Mouse (Mus musculus) limb, embryonic 10.5 days (tissue): ENCODE measurements around the gene Prss50. TPM values are rescaled to one million over a fixed set of nuclear protein-coding genes. Genes with fewer than 3 reads are reported as not detected.
A peak's percentile ranks its signal among the peaks of the same experiment; 100 is the strongest.

ENCODE experiments used
- DNase-seq: peaks from one replicate; pipeline ENCODE4 v3.0.0-alpha.2; 2017; ENCODE audit warnings: low spot score
- H3K27ac ChIP-seq: fragments of 300-500 bp; sonication (generic); 2 replicates; pipeline ENCODE4 v1.5.1; 2016; ENCODE audit warnings: mild to moderate bottlenecking
- H3K27me3 ChIP-seq: fragments of 300-500 bp; sonication (generic); 2 replicates; pipeline ENCODE4 v1.6.1; 2016; ENCODE audit warnings: low read depth, mild to moderate bottlenecking; ENCODE audit not compliant: poor library complexity, severe bottlenecking
- H3K36me3 ChIP-seq: fragments of 300-500 bp; sonication (generic); 2 replicates; pipeline ENCODE4 v1.6.1; 2016; ENCODE audit warnings: mild to moderate bottlenecking, moderate library complexity
- H3K4me1 ChIP-seq: fragments of 300-500 bp; sonication (generic); 2 replicates; pipeline ENCODE4 v1.6.1; 2016
- H3K4me3 ChIP-seq: fragments of 300-500 bp; sonication (generic); 2 replicates; pipeline ENCODE4 v1.5.1; 2016; ENCODE audit warnings: mild to moderate bottlenecking, moderate library complexity
- H3K9me3 ChIP-seq: fragments of 300-500 bp; sonication (generic); replicated peaks from 2 replicates; pipeline ENCODE4 v1.6.1; 2016; ENCODE audit warnings: mild to moderate bottlenecking
- WGBS: fragments of 180-500 bp; shearing (Covaris S2); methylation state at CpG from one replicate; pipeline ENCODE4 v1.1.7; 2016; 5-methylcytosine and 5-hydroxymethylcytosine counted together
- polyA plus RNA-seq: library from polyadenylated mRNA; unstranded; fragments of >200 nt; fragmentation: Nextera tagmentation; extraction: Ambion mirVana; gene quantifications from 2 replicates; pipeline ENCODE4 v1.2.1, GENCODE M21; 2016

Prss50 gene
- polyA plus RNA-seq, 1 experiment from 2014 or later = 0.83 TPM

DNA sequence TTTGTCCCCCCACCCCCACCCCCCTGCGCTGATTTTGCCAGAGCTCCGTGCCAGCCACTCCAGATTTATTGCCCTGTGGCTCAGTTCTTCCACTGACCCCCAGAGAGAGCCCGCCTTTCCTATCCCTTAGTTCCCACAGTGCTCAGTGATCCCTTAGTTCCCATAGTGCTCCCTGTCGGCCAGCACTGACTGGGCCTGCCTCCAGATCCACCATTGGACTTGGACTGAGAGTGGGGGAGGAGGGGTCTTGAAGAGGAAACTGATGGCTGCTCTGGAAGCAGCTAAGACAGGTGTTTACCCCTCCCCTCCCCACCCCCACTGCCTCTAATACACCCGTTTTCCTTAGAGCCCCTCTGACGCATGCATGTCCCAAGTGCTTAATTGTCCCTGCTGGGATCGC, 38.2 kb downstream of the Prss50 start:
- peak overlapping the region; percentile 5; the same call in 1 of the 2 replicates for H3K27ac ChIP-seq
- H3K27me3 ChIP-seq = peaks cover 30% of the 10 kb centered on the region
- no peaks in the 10 kb centered on the region for H3K36me3 ChIP-seq
- peaks cover 33% of the 10 kb centered on the region for H3K4me1 ChIP-seq
- no peaks in the 10 kb centered on the region for H3K9me3 ChIP-seq
- no peak for DNase-seq
- WGBS = 12% methylated on average over 7 of the region's 7 CpGs
- H3K4me3 ChIP-seq = peak overlapping the region; percentile 32

- H3K4me3 ChIP-seq = peak overlapping the region; percentile 32
- peak; percentile 57 for DNase-seq
- H3K27me3 ChIP-seq = peaks cover 30% of the 10 kb centered on the region
- no peaks in the 10 kb centered on the region for H3K36me3 ChIP-seq
- peaks cover 27% of the 10 kb centered on the region for H3K4me1 ChIP-seq
- 0 out of 2 replicates have a peak overlapping the region, but pooled peaks have one; percentile 5 for H3K27ac ChIP-seq
- 5% methylated on average over 6 of the region's 6 CpGs for WGBS
- no peaks in the 10 kb centered on the region for H3K9me3 ChIP-seq
Measured at GRCm38 (mm10) chr9:110896595-110896994, 38.8 kb downstream of the Prss50 start.

DNA sequence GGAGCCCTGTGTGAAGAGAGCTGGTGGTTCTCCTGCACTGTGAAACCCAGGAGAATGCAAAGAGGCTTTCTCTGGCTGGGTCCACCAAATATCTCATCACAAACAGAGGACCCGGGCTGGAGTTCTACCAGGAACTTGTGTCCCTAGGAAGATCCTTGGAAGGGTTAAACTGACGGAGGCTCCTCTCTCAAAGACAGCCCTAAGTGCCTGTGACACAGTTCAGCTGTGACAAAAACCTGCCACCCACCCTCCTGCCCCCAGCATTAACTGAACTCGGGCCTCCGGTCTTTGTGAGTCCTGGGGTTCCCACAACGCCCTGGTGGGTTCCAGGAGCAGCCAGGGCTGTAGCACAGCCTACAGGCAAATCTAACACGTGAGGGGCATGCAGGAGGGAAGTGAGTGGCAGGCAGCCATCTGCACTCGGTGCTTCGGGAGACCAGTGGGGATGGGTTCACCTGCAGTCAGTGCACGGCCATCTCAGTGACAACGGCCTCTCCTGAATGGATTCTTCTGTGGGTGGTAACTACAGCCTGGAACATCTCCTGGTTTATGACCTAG, 41.8 kb downstream of the Prss50 start:
- DNase-seq = no peak
- H3K9me3 ChIP-seq = no peaks in the 10 kb centered on the region
- H3K36me3 ChIP-seq = no peaks in the 10 kb centered on the region
- H3K27me3 ChIP-seq = peaks cover 18% of the 10 kb centered on the region
- H3K27ac ChIP-seq = no peak overlapping the region
- no peak overlapping the region for H3K4me3 ChIP-seq
- H3K4me1 ChIP-seq = peaks cover 16% of the 10 kb centered on the region
- WGBS = 69% methylated on average over 10 of the region's 10 CpGs

DNA sequence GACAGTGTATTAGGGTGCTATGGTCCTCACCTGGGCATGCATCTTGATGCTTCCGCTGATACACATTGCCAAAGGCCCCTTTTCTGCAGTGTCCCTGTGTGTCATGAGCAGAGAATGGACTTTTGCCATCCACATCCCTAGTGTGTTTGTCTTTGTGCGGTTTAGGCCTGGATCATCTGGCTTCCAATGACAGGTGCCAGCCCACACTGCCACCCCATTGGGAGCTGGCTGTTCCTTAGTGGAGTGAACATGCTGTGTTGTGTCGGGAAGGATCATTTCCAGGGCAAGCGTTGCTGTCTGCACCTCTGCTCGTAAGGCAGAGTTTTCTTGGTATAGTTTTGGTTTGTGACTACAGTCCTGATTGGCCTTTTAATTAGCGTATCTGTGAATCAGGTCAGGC, 43.4 kb downstream of the Prss50 start:
- Histone ChIP-seq H3K27ac (no peak overlapping the region), H3K27me3 (peaks cover 9% of the 10 kb centered on the region), H3K4me1 (peaks cover 7% of the 10 kb centered on the region), H3K4me3 (no peak overlapping the region), H3K9me3 (no peaks in the 10 kb centered on the region), H3K36me3 (no peaks in the 10 kb centered on the region)
- 89% methylated on average over 6 of the region's 6 CpGs for WGBS
- DNase-seq = no peak

GRCm38 (mm10) chr9:110902271-110902670, 44.5 kb downstream of the Prss50 start:
- no peak overlapping the region for H3K4me3 ChIP-seq
- no peaks in the 10 kb centered on the region for H3K36me3 ChIP-seq
- 0 out of 2 replicates have a peak, but pooled peaks cover 2% of the 10 kb centered on the region for H3K9me3 ChIP-seq
- 90% methylated on average over 4 of the region's 4 CpGs for WGBS
- H3K4me1 ChIP-seq = no peaks in the 10 kb centered on the region
- H3K27me3 ChIP-seq = peaks cover 9% of the 10 kb centered on the region
- H3K27ac ChIP-seq = no peak overlapping the region
- DNase-seq = no peak

DNA sequence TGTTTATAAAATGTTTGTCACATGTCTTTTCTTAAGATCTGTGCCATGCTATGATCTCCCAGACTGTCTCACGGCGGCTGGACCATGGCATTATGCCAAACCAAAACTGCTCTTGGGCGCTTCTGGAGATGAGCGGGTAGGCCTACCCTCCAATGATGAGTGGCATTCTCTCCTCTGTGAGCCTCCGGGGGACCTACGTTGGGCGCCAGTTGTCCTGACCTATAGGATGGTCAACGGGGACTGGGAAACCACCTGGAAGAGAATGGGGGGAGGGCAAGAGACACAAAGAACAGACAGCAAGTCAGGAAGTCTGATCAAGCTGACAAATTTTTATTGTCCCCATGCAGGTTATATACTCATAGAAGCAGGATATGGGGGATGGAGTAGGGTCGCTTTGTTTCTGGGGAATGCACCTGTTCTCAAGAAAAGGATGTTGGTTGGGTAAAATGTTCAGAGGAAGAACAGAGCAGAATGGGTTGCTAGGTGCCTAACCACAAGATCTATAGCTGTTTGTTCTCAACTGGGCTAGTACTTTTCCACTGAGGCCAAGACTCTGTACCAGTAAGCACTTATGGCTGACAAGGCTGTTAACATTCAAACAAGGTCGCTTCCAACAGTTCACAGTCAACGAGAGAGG, 49.6 kb downstream of the Prss50 start:
- H3K27ac ChIP-seq = no peak overlapping the region
- H3K9me3 ChIP-seq = 0 out of 2 replicates have a peak, but pooled peaks cover 2% of the 10 kb centered on the region
- peaks cover 4% of the 10 kb centered on the region; the same call in 1 of the 2 replicates for H3K4me1 ChIP-seq
- H3K36me3 ChIP-seq = no peaks in the 10 kb centered on the region
- DNase-seq = no peak
- 93% methylated on average over 11 of the region's 11 CpGs for WGBS
- no peaks in the 10 kb centered on the region for H3K27me3 ChIP-seq
- H3K4me3 ChIP-seq = no peak overlapping the region

DNA sequence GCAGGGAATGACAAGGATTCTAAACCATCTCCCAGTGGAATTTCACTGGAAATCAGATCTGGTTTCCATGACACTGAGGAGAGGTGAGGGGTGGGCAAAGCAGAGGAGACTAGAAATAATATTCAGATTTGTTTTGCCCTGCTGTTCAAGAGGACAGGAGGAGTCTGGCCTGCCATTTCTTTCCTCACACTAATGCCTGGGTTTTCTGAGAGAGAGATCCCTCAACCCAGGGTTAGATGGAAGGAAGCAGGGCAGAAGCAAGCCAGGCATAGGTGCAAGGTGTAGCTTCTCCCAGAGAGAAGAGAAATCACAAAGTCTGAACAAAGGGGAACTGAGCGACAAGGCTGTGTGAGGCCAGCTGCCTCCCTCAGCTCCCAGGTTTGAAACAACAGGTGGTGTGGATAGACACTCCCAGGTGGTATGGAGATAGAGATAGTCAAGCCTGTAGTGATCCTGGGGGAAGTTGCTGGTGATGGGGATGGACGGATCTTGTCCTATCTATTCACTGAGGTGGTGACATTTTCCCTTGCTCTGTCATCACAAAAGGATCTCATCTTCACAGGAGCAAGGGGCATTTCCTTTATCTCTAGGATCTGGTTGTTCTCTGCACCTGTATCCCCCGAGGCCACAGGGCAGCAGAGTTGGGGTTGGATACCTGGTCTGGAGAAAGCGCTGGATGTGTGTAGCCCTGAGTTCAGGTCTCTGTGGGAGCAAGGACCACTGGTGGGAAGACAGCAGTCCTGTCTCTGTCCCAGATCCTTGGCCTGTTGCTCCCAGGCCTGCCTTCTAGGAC, 50.3 kb downstream of the Prss50 start:
- Histone ChIP-seq H3K27me3 (no peaks in the 10 kb centered on the region), H3K27ac (no peak overlapping the region), H3K9me3 (0 out of 2 replicates have a peak, but pooled peaks cover 2% of the 10 kb centered on the region), H3K4me3 (no peak overlapping the region), H3K36me3 (no peaks in the 10 kb centered on the region), H3K4me1 (peaks cover 5% of the 10 kb centered on the region; the same call in 1 of the 2 replicates)
- no peak for DNase-seq
- WGBS = 87% methylated on average over 4 of the region's 4 CpGs

DNA sequence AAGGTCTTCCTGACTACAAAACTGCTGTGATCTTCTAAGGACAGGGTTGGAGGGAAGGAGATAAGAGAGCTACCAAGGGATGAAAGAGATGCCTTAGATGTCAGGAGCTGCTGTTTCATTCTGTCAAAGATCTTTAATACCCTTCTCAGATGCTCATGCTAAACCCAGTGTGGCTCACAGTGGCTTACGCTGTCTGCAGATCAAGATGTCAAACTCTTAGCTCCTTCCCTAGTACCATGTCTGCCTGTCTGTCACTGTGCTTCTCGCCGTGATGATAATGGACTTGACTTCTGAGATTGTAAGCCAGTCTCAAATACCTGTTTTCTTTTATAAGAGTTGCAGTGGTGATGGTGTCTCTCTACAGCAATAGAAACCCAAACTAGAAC, 50.9 kb downstream of the Prss50 start:
- DNase-seq = no peak
- no peaks in the 10 kb centered on the region for H3K27me3 ChIP-seq
- WGBS = 97% methylated on average over 3 of the region's 3 CpGs
- no peak overlapping the region for H3K4me3 ChIP-seq
- H3K9me3 ChIP-seq = 0 out of 2 replicates have a peak, but pooled peaks cover 2% of the 10 kb centered on the region
- no peaks in the 10 kb centered on the region for H3K36me3 ChIP-seq
- peaks cover 5% of the 10 kb centered on the region; the same call in 1 of the 2 replicates for H3K4me1 ChIP-seq
- H3K27ac ChIP-seq = no peak overlapping the region

DNA sequence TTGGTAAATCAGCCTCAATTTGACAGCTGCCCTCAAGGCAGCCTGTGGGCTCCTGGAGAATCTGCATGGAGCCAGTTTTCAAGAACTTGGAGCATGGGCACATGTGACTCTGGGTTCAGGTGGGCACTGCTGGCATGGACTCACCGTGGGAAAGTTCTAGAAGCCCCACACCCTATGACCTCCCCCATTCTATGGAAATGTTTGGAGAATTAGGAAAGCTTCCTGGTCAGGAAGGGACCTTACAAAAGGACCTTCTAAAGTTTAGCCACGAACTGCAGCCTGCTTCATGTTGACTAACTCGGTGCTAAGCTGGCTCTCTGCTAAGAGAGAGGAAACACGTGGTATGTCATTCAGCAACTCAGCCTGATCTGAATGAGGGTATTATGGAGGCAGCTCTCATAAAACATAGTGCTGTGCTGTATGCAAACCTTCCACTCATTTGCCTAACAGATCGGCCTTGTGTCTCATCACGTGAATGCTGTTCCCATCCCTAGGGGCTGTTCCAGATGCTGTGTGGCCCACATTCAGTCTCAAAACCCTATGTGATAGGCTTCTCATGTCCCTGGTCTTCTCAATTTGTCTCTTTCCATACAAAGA, 51.7 kb downstream of the Prss50 start:
- Histone ChIP-seq H3K27ac (no peak overlapping the region), H3K4me1 (peaks cover 5% of the 10 kb centered on the region; the same call in 1 of the 2 replicates), H3K36me3 (no peaks in the 10 kb centered on the region), H3K4me3 (no peak overlapping the region), H3K9me3 (0 out of 2 replicates have a peak, but pooled peaks cover 2% of the 10 kb centered on the region), H3K27me3 (no peaks in the 10 kb centered on the region)
- 81% methylated on average over 6 of the region's 6 CpGs for WGBS
- no peak for DNase-seq

Other genes with a start within 250 kb of the Prss50 start
- gene Nradd, start 233.5 kb upstream of the Prss50 start, polyA plus RNA-seq = 52.8 and 60.6 TPM in 2 replicates
- 0.73 and 0.76 TPM in 2 replicates for gene Nbeal2, start 203.8 kb upstream of the Prss50 start, polyA plus RNA-seq
- gene Ccdc12, start 201.5 kb upstream of the Prss50 start, polyA plus RNA-seq = 164 and 175 TPM in 2 replicates
- 1.7 and 3.5 TPM in 2 replicates for gene Myl3, start 116.1 kb upstream of the Prss50 start, polyA plus RNA-seq
- 36.3 and 49.2 TPM in 2 replicates for gene Pth1r, start 110.8 kb upstream of the Prss50 start, polyA plus RNA-seq
- not detected in 2 replicates for gene Prss42, start 59.8 kb upstream of the Prss50 start, polyA plus RNA-seq
- gene Prss44, start 44.0 kb upstream of the Prss50 start, polyA plus RNA-seq = not detected in 2 replicates
- not detected in 2 replicates for gene Prss43, start 31.3 kb upstream of the Prss50 start, polyA plus RNA-seq
- gene Prss45, start 23.4 kb upstream of the Prss50 start, polyA plus RNA-seq = not detected in 2 replicates
- not detected in 2 replicates for gene Prss46, start 13.5 kb upstream of the Prss50 start, polyA plus RNA-seq
- gene Als2cl, start 21.9 kb downstream of the Prss50 start, polyA plus RNA-seq = 1.8 and 1.9 TPM in 2 replicates
- gene Tmie, start 22.1 kb downstream of the Prss50 start, polyA plus RNA-seq = 0.09 TPM in 1 of 2 replicates, not detected in the other
- not detected in 2 replicates for gene Fam240a, start 58.9 kb downstream of the Prss50 start, polyA plus RNA-seq
- gene Tdgf1, start 88.2 kb downstream of the Prss50 start, polyA plus RNA-seq = not detected in 2 replicates
- 0.08 and 0.20 TPM in 2 replicates for gene Lrrc2, start 93.6 kb downstream of the Prss50 start, polyA plus RNA-seq
- 0.24 TPM in 1 of 2 replicates, not detected in the other for gene Rtp3, start 132.6 kb downstream of the Prss50 start, polyA plus RNA-seq
- not detected in 2 replicates for gene Ltf, start 161.3 kb downstream of the Prss50 start, polyA plus RNA-seq
- 0.41 and 0.54 TPM in 2 replicates for gene Ccrl2, start 199.6 kb downstream of the Prss50 start, polyA plus RNA-seq